Mouse (Mus musculus): ENCODE data around the gene Mrps18b. TPM values are rescaled to one million over a fixed set of nuclear protein-coding genes. Genes with fewer than 3 reads are reported as not detected.

Mrps18b gene
- polyA plus RNA-seq, 2 experiments = 51.6 to 74.1 TPM

DNA sequence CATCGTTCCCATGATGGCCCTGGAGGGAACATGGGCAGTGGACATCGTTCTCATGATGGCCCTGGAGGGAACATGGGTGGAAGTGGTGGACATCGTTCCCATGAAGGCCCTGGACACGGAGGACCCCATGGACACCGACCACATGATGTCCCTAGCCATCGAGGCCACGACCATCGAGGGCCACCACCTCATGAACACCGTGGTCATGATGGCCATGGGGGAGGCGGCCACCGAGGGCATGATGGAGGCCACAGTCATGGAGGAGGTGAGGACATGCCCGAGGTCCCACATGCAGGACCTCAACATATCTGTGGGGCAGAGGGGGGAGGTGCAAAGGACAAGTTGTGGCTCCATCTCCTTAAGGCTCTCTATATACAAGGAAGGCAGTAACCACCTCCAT lies 14.4 kb upstream of the Mrps18b start:
- Histone ChIP-seq H3K36me3 (replicated peaks; ENCODE audit: control insufficient read depth, insufficient read depth, low read depth) (peaks cover 56% of the 10 kb centered on the region), H3K9ac (replicated peaks) (no peak overlapping the region), H3K4me2 (ENCODE audit: low read depth) (no peak overlapping the region), H3K27ac (no peak overlapping the region), H3K27me3 (ENCODE audit: control insufficient read depth, insufficient read depth, low read length) (no peaks in the 10 kb centered on the region), H3K4me3 (ENCODE audit: insufficient read depth in 1 of 2, low read depth in 2 of 2, low read length in 2 of 2) (no peak overlapping the region), H3K9me3 (ENCODE audit: control insufficient read depth, low read length) (no peaks in the 10 kb centered on the region), H3K4me1 (replicated peaks; ENCODE audit: control insufficient read depth in 2 of 2, insufficient read depth in 2 of 2, low read length in 1 of 2) (peaks cover 13 to 21% of the 10 kb centered on the region in 2 experiments)
- no peak for DNase-seq (ENCODE audit: low read depth in 3 of 3, low spot score in 3 of 3)
- WGBS (ENCODE audit: insufficient replicate concordance) = 92% methylated on average over 12 of the region's 12 CpGs
- ATAC-seq (ENCODE audit: insufficient read depth) = no peak
- TF ChIP-seq EP300 (IDR thresholded peaks at IDR 0.05; ENCODE audit: low read depth) (no peak), CTCF (IDR thresholded peaks at IDR 0.05; ENCODE audit: low read depth) (no peak)

DNA sequence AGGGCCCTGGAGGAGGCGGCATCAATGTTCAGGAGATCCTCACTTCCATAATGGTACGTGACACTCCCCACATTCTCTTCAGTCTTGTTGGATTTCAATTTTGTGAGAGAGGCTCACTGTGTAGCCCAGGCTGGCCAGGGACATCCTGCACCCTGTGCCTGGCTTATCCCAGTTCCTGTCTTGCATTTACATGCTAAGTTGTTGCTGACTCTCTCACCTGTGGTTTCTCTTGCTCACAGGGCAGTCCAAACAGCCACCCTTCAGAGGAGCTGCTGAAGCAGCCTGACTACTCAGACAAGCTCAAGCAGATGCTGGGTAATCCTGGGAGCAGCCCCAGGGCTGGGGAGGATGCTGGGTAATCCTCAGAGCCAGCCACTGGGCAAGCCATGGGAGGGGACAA lies 13.3 kb upstream of the Mrps18b start:
- H3K27ac ChIP-seq = no peak overlapping the region
- H3K9ac ChIP-seq (replicated peaks) = no peak overlapping the region
- no peak overlapping the region for H3K4me3 ChIP-seq (ENCODE audit: insufficient read depth in 1 of 2, low read depth in 2 of 2, low read length in 2 of 2)
- no peak for DNase-seq (ENCODE audit: low read depth in 3 of 3, low spot score in 3 of 3)
- peaks cover 17 to 27% of the 10 kb centered on the region in 2 experiments for H3K4me1 ChIP-seq (replicated peaks; ENCODE audit: control insufficient read depth in 2 of 2, insufficient read depth in 2 of 2, low read length in 1 of 2)
- H3K4me2 ChIP-seq (ENCODE audit: low read depth) = no peak overlapping the region
- H3K36me3 ChIP-seq (replicated peaks; ENCODE audit: control insufficient read depth, insufficient read depth, low read depth) = peaks cover 67% of the 10 kb centered on the region
- no peaks in the 10 kb centered on the region for H3K9me3 ChIP-seq (ENCODE audit: control insufficient read depth, low read length)
- no peak for ATAC-seq (ENCODE audit: insufficient read depth)
- WGBS (ENCODE audit: insufficient replicate concordance) = 93% methylated on average over 2 of the region's 2 CpGs
- no peak for TF ChIP-seq CTCF (IDR thresholded peaks at IDR 0.05; ENCODE audit: low read depth)
- no peak for TF ChIP-seq EP300 (IDR thresholded peaks at IDR 0.05; ENCODE audit: low read depth)
- no peaks in the 10 kb centered on the region for H3K27me3 ChIP-seq (ENCODE audit: control insufficient read depth, insufficient read depth, low read length)

DNA sequence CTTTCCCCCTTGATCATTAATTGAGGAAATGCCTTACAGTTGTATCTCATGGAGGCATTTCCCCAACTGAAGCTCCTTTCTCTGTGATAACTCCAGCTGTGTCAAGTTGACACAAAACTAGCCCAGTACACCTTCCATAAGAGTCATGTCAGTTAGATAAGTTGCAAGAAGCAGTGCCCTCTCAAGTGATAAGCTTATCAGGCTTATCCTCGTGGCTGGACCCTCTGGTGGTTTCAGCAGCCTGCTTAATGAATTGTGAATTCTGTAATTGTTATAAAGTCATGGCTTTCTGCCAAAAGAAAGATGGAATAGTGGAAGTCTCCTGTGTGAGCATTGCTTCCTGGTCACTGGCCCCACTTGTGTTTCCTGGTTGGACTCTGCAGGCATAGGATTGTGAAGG lies 11.3 kb upstream of the Mrps18b start:
- peak overlapping the region; percentile 36 for H3K4me2 ChIP-seq (ENCODE audit: low read depth)
- 8% methylated on average over 1 of the region's 1 CpGs for WGBS (ENCODE audit: insufficient replicate concordance)
- ATAC-seq (ENCODE audit: insufficient read depth) (peak; percentile 82), DNase-seq (ENCODE audit: low read depth in 3 of 3, low spot score in 3 of 3) (peak; percentile 37 to 55 (median 39))
- H3K36me3 ChIP-seq (replicated peaks; ENCODE audit: control insufficient read depth, insufficient read depth, low read depth) = peaks cover 85% of the 10 kb centered on the region
- TF ChIP-seq CTCF (IDR thresholded peaks at IDR 0.05; ENCODE audit: low read depth) = no peak
- TF ChIP-seq EP300 (IDR thresholded peaks at IDR 0.05; ENCODE audit: low read depth) = peak; percentile 95
- H3K9ac ChIP-seq (replicated peaks) = peak overlapping the region; percentile 23; the same call in 1 of the 2 replicates
- no peak overlapping the region for H3K4me3 ChIP-seq (ENCODE audit: insufficient read depth in 1 of 2, low read depth in 2 of 2, low read length in 2 of 2)
- H3K27me3 ChIP-seq (ENCODE audit: control insufficient read depth, insufficient read depth, low read length) = no peaks in the 10 kb centered on the region
- no peaks in the 10 kb centered on the region for H3K9me3 ChIP-seq (ENCODE audit: control insufficient read depth, low read length)
- peak overlapping the region; percentile 58 for H3K27ac ChIP-seq
- H3K4me1 ChIP-seq (replicated peaks; ENCODE audit: control insufficient read depth in 2 of 2, insufficient read depth in 2 of 2, low read length in 1 of 2) = peaks cover 17 to 27% of the 10 kb centered on the region in 2 experiments

DNA sequence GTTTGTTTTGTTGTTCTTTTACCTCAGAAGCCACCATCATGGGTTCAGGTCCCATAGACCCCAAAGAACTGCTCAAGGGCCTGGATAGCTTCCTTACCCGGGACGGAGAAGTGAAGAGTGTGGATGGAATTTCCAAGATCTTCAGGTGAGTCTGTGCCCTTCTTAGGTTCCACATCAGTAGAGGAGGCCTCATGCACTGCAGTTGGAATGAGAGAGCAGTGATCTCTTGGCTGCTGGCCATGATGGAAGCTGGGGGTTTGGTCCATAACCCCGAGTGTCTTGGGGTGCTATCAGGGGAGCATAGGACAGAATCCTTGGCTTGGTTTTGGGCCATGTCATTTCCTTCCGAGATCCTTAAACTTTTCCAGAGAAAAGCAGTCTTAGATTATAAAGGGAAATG lies 7.1 kb upstream of the Mrps18b start:
- TF ChIP-seq EP300 (IDR thresholded peaks at IDR 0.05; ENCODE audit: low read depth) (no peak), CTCF (IDR thresholded peaks at IDR 0.05; ENCODE audit: low read depth) (no peak)
- Histone ChIP-seq H3K4me3 (ENCODE audit: insufficient read depth in 1 of 2, low read depth in 2 of 2, low read length in 2 of 2) (no peak overlapping the region), H3K4me1 (replicated peaks; ENCODE audit: control insufficient read depth in 2 of 2, insufficient read depth in 2 of 2, low read length in 1 of 2) (peaks cover 38 to 51% of the 10 kb centered on the region in 2 experiments), H3K36me3 (replicated peaks; ENCODE audit: control insufficient read depth, insufficient read depth, low read depth) (peaks cover 56% of the 10 kb centered on the region), H3K9ac (replicated peaks) (no peak overlapping the region), H3K27me3 (ENCODE audit: control insufficient read depth, insufficient read depth, low read length) (no peaks in the 10 kb centered on the region), H3K27ac (no peak overlapping the region), H3K4me2 (ENCODE audit: low read depth) (no peak overlapping the region), H3K9me3 (ENCODE audit: control insufficient read depth, low read length) (no peaks in the 10 kb centered on the region)
- ATAC-seq (ENCODE audit: insufficient read depth) = no peak
- WGBS (ENCODE audit: insufficient replicate concordance) = 84% methylated on average over 4 of the region's 4 CpGs
- DNase-seq (ENCODE audit: low read depth in 3 of 3, low spot score in 3 of 3) = no peak

DNA sequence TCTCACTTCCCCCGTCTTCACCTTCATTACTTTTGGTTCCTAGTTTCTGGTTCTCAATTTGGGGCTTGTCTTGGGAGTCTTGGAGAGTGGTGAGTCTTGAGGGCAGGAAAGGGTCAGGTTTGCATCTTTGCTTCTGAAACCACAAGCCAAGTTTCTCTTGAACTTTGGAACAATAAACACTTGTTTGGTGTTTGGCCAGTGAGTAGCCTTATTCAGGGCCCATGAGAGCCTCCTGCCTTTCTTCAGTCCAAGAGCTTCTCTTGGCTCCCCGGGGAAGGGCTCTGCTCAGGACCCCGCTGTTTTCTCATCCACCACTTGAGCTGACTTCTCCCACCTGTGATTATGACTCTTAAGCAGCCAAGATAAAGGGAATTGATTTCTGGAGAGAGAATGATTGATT lies 6.4 kb upstream of the Mrps18b start:
- no peaks in the 10 kb centered on the region for H3K9me3 ChIP-seq (ENCODE audit: control insufficient read depth, low read length)
- WGBS (ENCODE audit: insufficient replicate concordance) = 86% methylated on average over 3 of the region's 3 CpGs
- TF ChIP-seq EP300 (IDR thresholded peaks at IDR 0.05; ENCODE audit: low read depth) (no peak), CTCF (IDR thresholded peaks at IDR 0.05; ENCODE audit: low read depth) (no peak)
- no peak overlapping the region for H3K4me3 ChIP-seq (ENCODE audit: insufficient read depth in 1 of 2, low read depth in 2 of 2, low read length in 2 of 2)
- ATAC-seq (ENCODE audit: insufficient read depth) (no peak), DNase-seq (ENCODE audit: low read depth in 3 of 3, low spot score in 3 of 3) (no peak)
- H3K27ac ChIP-seq = no peak overlapping the region
- H3K4me2 ChIP-seq (ENCODE audit: low read depth) = no peak overlapping the region
- H3K4me1 ChIP-seq (replicated peaks; ENCODE audit: control insufficient read depth in 2 of 2, insufficient read depth in 2 of 2, low read length in 1 of 2) = peaks cover 34 to 43% of the 10 kb centered on the region in 2 experiments
- H3K27me3 ChIP-seq (ENCODE audit: control insufficient read depth, insufficient read depth, low read length) = no peaks in the 10 kb centered on the region
- peaks cover 51% of the 10 kb centered on the region for H3K36me3 ChIP-seq (replicated peaks; ENCODE audit: control insufficient read depth, insufficient read depth, low read depth)
- H3K9ac ChIP-seq (replicated peaks) = no peak overlapping the region
